Mouse (Mus musculus) limb, embryonic 15.5 days (tissue): ENCODE data around the gene Myb. TPM values are rescaled to one million over a fixed set of nuclear protein-coding genes. Genes with fewer than 3 reads are reported as not detected.

Experiments used
- ATAC-seq: fragments of 200-750 bp; cut with Nextera tagmentation; 2 replicates; pipeline ENCODE4 v1.8.0; 2017; ENCODE audit warnings: low read depth, moderate TSS enrichment; ENCODE audit not compliant: insufficient number of reproducible peaks, low FRiP score, low TSS enrichment
- H3K27ac ChIP-seq: fragments of 300-500 bp; sonication (generic); 2 replicates; pipeline ENCODE4 v1.5.1; 2015; ENCODE audit warnings: moderate library complexity, mild to moderate bottlenecking, inconsistent platforms
- H3K27me3 ChIP-seq: fragments of 300-500 bp; sonication (generic); 2 replicates; pipeline ENCODE4 v1.6.1; 2015; ENCODE audit warnings: inconsistent platforms
- H3K36me3 ChIP-seq: fragments of 300-500 bp; sonication (generic); 2 replicates; pipeline ENCODE4 v1.6.1; 2015; ENCODE audit warnings: inconsistent platforms
- H3K4me1 ChIP-seq: fragments of 300-500 bp; sonication (generic); 2 replicates; pipeline ENCODE4 v1.6.1; 2015; ENCODE audit warnings: inconsistent platforms
- H3K4me2 ChIP-seq: fragments of 300-500 bp; sonication (generic); 2 replicates; pipeline ENCODE4 v1.6.1; 2015; ENCODE audit warnings: mild to moderate bottlenecking, inconsistent platforms
- H3K4me3 ChIP-seq: fragments of 300-500 bp; sonication (generic); 2 replicates; pipeline ENCODE4 v1.5.1; 2015; ENCODE audit warnings: mild to moderate bottlenecking, inconsistent platforms
- H3K9ac ChIP-seq: fragments of 300-500 bp; sonication (generic); 2 replicates; pipeline ENCODE4 v1.6.1; 2015; ENCODE audit warnings: inconsistent platforms
- H3K9me3 ChIP-seq: fragments of 300-500 bp; sonication (generic); 2 replicates; pipeline ENCODE4 v1.6.1; 2016; ENCODE audit warnings: inconsistent platforms
- WGBS: fragments of 180-500 bp; shearing (Covaris S2); methylation state at CpG from one replicate; pipeline ENCODE4 v1.1.7; 2015; 5-methylcytosine and 5-hydroxymethylcytosine counted together
- polyA plus RNA-seq: library from polyadenylated mRNA; unstranded; fragments of >200 nt; fragmentation: Nextera tagmentation; extraction: Ambion mirVana; gene quantifications from 2 replicates; pipeline ENCODE4 v1.2.1, GENCODE M21; 2015

Myb gene
- polyA plus RNA-seq, 1 experiment from 2014 or later = 3.3 TPM

DNA sequence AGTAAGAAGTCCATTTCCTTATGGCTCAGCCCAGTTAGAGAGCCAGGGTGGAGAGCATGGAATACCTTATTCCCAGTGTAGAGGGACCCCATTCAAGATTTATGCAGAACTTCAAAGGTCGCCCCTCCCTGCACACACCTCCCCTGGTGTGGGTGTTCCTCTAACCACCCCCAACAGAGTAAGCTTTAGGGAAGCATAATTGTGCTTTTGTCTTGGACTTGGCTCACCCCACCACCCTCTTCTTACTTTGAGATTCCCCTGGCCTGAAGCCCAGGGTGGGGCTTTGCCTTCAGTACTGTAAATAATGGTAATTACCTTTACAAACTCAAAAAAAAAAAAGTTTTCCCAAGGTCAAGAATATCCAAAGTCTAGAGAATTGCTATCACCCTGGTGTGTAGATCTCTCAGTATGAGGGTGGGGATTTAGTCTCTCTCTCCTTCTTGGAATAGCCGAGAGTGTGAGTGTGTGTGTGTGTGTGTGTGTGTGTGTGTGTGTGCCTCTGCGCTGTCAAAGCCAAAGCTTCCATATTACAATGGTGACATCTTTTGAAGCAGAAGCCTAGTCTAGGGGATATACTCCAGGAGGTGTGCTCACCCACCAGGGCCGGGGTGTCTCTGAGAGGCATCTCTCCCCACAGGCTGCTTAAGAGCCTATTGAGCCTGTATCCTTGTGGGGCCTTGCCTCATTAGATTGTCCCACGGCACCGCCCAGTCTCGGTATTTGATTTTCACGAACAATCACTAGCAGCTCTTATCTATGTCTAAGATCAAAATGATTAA is 69.7 kb downstream of the Myb start:
- Histone ChIP-seq H3K9ac (no peak overlapping the region), H3K36me3 (no peaks in the 10 kb centered on the region), H3K4me3 (no peak overlapping the region), H3K27me3 (no peaks in the 10 kb centered on the region), H3K9me3 (no peaks in the 10 kb centered on the region), H3K27ac (no peak overlapping the region), H3K4me1 (peaks cover 6% of the 10 kb centered on the region; the same call in 1 of the 2 replicates), H3K4me2 (no peak overlapping the region)
- no peak for ATAC-seq
- WGBS = 77% methylated on average over 8 of the region's 8 CpGs

DNA sequence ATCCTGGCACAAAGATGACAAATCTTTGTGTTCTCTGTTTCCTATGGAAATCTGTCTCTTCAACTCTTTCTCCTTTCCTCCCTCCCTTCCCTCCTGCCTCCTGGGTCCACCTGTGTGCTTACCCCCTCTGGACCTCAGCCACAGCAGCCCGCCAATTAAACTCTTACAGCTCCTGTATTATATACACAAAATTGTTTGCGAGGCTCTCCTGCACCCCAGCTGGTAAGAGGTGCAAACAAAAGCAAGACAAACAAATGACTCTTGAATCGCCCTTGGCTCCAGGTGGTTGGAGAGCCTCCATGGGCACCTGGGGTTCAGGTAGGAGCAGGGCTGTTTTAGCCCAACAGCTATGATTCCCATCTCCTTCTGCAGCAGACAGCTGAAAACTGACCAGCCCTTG is 71.2 kb downstream of the Myb start:
- Histone ChIP-seq H3K27me3 (no peaks in the 10 kb centered on the region), H3K4me3 (no peak overlapping the region), H3K4me1 (peaks cover 6% of the 10 kb centered on the region; the same call in 1 of the 2 replicates), H3K9me3 (no peaks in the 10 kb centered on the region), H3K9ac (no peak overlapping the region), H3K27ac (no peak overlapping the region), H3K4me2 (no peak overlapping the region), H3K36me3 (no peaks in the 10 kb centered on the region)
- no peak for ATAC-seq
- WGBS = 53% methylated on average over 3 of the region's 3 CpGs

DNA sequence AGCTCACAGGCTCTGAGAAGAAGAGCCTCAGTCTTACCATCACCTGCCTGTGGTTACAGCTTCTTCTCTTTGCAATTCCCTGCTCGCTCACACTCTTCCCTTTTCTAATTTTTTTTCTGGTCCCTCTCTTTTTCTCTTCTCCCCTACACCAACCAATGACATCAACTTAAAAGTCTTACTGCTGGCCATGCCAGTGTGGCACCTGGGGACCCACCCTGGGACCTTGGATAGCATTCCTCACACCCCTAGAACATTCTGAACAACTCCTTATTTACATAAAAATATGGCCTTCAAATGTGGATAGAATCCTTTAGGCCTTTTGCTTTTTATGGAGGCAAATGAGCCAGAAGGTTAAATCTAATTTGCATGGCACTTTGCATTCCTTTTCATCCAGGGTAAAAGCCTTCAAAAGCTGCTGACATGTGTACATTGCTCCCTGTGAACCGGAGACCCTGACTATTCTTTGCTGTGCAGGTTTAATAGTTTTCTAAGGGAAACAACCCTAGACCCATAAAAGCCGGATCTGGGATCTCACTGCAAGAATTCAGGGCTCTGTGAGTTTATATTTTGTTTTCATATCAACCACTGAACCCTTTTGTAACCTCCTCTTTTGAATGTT is 73.1 kb downstream of the Myb start:
- peaks cover 5% of the 10 kb centered on the region; the same call in 1 of the 2 replicates for H3K4me1 ChIP-seq
- WGBS = 51% methylated on average over 3 of the region's 3 CpGs
- ATAC-seq = no peak

DNA sequence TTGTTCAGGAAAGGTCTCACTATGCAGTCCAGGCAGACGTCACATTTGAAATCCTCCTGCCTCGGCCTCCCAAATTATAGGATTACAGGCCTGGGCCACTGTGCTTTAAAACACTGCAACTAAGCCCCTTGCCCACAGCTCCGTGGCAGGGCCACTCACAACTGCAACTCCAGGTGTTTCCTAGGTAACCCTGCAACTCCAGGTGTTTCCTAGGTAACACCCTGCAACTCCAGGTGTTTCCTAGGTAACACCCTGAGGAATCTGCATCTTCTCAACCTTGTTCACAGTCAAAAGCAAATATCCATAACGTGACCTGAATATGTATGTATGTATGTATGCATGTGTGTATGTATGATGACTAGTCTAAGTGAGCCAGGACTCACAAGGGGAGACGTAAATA is 75.7 kb downstream of the Myb start:
- Histone ChIP-seq H3K27ac (no peak overlapping the region), H3K4me3 (no peak overlapping the region), H3K36me3 (no peaks in the 10 kb centered on the region), H3K4me1 (no peaks in the 10 kb centered on the region), H3K27me3 (no peaks in the 10 kb centered on the region), H3K9ac (no peak overlapping the region), H3K4me2 (no peak overlapping the region), H3K9me3 (no peaks in the 10 kb centered on the region)
- ATAC-seq = no peak
- whole genome bisulfite sequencing = 78% methylated on average over 5 of the region's 5 CpGs

More for the DNA sequence above, 73.1 kb downstream of the Myb start:
- no peak overlapping the region for H3K4me3 ChIP-seq
- no peak overlapping the region for H3K4me2 ChIP-seq
- H3K9ac ChIP-seq = no peak overlapping the region
- no peak overlapping the region for H3K27ac ChIP-seq
- H3K9me3 ChIP-seq = no peaks in the 10 kb centered on the region
- H3K36me3 ChIP-seq = no peaks in the 10 kb centered on the region
- no peaks in the 10 kb centered on the region for H3K27me3 ChIP-seq

DNA sequence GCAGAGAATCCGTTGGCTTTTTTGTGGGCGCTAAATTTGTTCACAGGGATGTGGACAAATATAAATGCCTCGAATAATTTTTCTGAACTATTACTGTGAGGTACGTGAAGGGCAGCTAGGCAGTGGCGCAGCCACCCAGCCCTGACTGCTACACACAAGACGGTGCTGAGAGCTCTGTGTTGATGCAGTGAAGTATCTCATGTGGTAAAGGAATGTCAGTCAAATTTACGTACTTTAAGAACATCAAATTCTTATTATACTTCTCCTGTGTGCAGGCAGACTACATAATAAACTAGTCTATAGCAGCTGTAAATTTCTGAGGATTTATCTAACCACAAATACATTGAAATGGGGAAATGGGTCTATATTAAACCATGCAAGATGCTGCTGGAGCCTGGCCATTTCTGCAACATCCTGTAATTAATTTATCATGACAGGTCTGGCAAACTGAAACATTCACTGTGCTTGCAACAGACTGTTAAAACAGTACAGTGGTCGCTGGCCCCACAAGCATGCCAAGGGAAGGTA is 77.3 kb downstream of the Myb start:
- Histone ChIP-seq H3K27me3 (no peaks in the 10 kb centered on the region), H3K9ac (no peak overlapping the region), H3K36me3 (no peaks in the 10 kb centered on the region), H3K9me3 (no peaks in the 10 kb centered on the region), H3K4me2 (no peak overlapping the region), H3K27ac (no peak overlapping the region), H3K4me1 (no peaks in the 10 kb centered on the region), H3K4me3 (no peak overlapping the region)
- ATAC-seq = no peak
- 68% methylated on average over 8 of the region's 8 CpGs for WGBS

DNA sequence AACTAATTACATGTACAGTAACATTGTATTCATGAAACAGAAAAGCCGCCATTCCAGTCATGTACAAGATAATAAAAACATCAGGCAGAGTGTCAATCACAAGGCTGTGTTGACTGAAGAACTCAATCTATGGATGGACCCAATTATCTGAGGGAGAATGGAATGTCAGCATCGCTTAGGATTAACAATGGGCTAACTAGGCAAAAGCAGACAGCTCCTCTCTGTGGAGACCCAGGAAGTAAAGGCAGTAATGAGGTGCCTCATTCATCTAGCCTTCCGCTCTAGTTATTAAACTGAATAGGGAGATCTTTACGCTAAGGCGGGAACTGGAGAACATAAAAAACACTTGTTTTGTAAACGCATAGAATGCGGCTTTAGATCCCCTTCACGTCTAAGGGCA is 78.3 kb downstream of the Myb start:
- Histone ChIP-seq H3K36me3 (no peaks in the 10 kb centered on the region), H3K9ac (no peak overlapping the region), H3K4me2 (no peak overlapping the region), H3K27ac (no peak overlapping the region), H3K9me3 (no peaks in the 10 kb centered on the region), H3K27me3 (no peaks in the 10 kb centered on the region), H3K4me3 (no peak overlapping the region), H3K4me1 (no peaks in the 10 kb centered on the region)
- ATAC-seq = no peak
- WGBS = 71% methylated on average over 8 of the region's 8 CpGs

DNA sequence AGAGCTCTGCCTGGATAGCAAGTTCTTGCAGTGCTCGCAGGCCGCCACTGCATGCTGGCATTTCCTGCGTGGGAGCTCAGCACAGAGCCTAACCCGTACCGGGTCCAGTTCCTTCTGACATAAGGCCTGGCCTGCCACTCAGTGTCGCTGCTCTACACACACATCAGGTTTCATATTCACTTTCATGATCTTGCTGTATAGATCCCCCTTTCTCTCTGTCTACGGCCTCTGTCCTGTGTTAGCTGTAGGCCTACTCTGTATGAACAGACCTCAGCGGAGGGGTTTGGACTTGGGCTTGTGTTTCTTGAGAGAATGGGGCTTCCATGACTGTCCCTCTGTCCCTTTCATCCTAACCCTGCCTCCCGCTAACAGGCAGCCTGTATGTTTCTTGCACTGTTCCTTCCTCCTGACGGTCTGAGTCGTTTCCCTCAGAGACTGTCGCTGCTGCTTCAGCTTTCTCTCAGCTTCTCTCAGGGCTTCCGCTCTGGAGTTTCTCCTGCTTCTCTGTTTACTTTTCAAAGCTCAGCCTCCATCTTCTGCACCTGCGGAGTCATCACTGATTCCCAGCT is 83.5 kb downstream of the Myb start:
- no peaks in the 10 kb centered on the region for H3K27me3 ChIP-seq
- no peak overlapping the region for H3K27ac ChIP-seq
- H3K4me1 ChIP-seq = no peaks in the 10 kb centered on the region
- H3K9ac ChIP-seq = no peak overlapping the region
- no peak for ATAC-seq
- WGBS = 76% methylated on average over 14 of the region's 14 CpGs
- H3K9me3 ChIP-seq = no peaks in the 10 kb centered on the region
- no peak overlapping the region for H3K4me2 ChIP-seq
- no peak overlapping the region for H3K4me3 ChIP-seq
- no peaks in the 10 kb centered on the region for H3K36me3 ChIP-seq

DNA sequence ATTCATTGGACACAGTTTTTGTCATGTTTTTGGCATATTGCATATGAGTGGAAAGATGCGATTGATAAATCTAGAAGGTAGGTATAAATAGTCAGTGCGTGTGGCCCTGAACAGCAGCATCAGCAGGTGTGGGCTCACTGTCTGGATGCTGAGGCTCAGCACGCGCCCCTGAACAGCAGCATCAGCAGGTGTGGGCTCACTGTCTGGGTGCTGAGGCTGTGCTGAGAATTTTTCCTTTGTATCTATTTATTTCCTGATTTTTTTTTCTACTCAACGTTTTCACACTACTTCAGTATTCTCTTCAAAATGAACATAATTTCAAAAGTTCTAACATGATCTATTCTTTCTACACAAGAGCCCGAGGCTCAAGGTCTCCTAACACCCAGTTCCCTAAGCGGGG is 84.1 kb downstream of the Myb start:
- no peak for ATAC-seq
- Histone ChIP-seq H3K4me3 (no peak overlapping the region), H3K9me3 (no peaks in the 10 kb centered on the region), H3K27me3 (no peaks in the 10 kb centered on the region), H3K36me3 (no peaks in the 10 kb centered on the region), H3K4me1 (no peaks in the 10 kb centered on the region), H3K27ac (no peak overlapping the region), H3K9ac (no peak overlapping the region), H3K4me2 (no peak overlapping the region)
- 87% methylated on average over 7 of the region's 7 CpGs for WGBS

DNA sequence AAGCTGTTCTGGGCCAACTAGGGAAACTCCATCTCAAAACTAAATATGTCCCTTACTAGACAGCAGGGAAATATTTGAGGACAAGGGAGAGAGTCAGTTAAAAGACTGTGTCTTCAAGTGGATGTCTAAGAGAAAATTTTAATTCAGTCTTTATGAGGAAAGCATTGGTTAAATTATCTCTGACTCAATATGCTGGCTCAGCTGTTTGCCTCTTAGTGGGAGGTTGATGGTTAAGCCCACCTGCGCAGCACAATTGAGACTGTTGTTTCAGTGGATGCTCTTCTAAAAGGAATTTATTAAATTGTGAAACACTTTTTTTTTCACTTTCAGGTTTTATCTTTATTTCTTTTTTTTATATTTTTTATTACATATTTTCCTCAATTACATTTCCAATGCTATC is 84.6 kb downstream of the Myb start:
- Histone ChIP-seq H3K27ac (no peak overlapping the region), H3K4me2 (no peak overlapping the region), H3K4me3 (no peak overlapping the region), H3K9ac (no peak overlapping the region), H3K4me1 (no peaks in the 10 kb centered on the region), H3K36me3 (no peaks in the 10 kb centered on the region), H3K9me3 (no peaks in the 10 kb centered on the region), H3K27me3 (no peaks in the 10 kb centered on the region)
- WGBS = 95% methylated on average over 1 of the region's 1 CpGs
- ATAC-seq = no peak

Other genes with a start within 250 kb of the Myb start
- gene Ahi1, start 208.4 kb downstream of the Myb start, polyA plus RNA-seq = 6.2 and 7.4 TPM in 2 replicates
- gene Hbs1l, start 135.0 kb upstream of the Myb start, polyA plus RNA-seq = 82.8 and 88.2 TPM in 2 replicates
- gene Aldh8a1, start 216.3 kb upstream of the Myb start, polyA plus RNA-seq = not detected in 2 replicates